Mouse (Mus musculus): ENCODE results near the gene Nudt8. TPM values are rescaled to one million over a fixed set of nuclear protein-coding genes. Genes with fewer than 3 reads are reported as not detected.
A peak's percentile ranks its signal among the peaks of the same experiment; 100 is the strongest.

Gene Nudt8
- polyA plus RNA-seq, 1 experiment, result 19.7 TPM

DNA sequence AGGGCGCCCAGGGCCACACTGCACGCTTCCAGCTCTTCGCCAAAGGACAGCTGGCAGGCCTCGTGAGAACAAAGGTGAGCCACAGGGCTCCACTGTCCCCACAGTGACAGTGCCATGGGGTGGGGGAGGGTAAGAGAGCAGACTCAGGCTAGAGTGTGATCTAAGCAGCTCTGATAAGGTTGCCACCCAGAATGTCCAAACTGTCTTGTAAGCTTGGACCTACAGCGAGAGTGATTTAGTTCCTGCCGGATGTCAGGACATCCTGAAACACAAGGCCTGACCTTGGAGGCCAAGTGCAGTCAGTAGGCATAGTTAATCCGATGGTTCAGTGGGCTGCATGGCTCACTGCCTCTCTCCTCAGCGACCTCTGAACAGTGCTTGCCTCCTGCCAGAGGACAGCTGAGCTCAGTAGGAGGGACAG, 15.1 kb upstream of the Nudt8 start:
- TF ChIP-seq POLR2A (IDR thresholded peaks at IDR 0.05; ENCODE audit: low read depth, low read length) (no peak), CTCF (IDR thresholded peaks at IDR 0.05; ENCODE audit: borderline replicate concordance, insufficient read depth, low read length) (no peak)
- H3K27ac ChIP-seq (ENCODE audit: insufficient read depth, low read length), result no peak overlapping the region

DNA sequence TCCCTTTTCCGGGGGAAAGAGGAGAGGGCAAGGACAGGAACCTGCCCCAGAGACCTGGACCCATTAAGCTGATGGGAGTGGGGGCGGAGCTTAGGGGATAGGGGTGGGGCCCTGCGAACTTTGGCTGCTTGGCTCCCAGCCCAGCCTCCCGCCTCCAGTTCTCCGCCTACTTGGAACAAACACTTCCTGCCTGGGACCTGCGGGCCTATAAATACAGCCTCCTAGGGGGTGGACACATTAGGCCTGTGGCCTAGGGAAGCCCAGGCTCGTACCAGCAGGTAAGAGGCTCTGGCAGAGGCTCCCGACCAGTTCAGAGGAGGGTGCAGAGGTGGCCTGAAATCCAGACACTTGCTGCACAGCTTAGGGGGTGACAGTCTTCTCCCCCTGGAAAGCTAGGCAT, 14.0 kb upstream of the Nudt8 start, which contains the start of gene Acy3:
Acy3 (plus strand) TSS at position 237 of the 400 bp plus-strand sequence.
- H3K4me1 ChIP-seq (ENCODE audit: control insufficient read depth, insufficient read depth, low read length), result peaks cover 5% of the 10 kb centered on the region; the same call in 1 of the 2 replicates
- TF ChIP-seq POLR2A (IDR thresholded peaks at IDR 0.05; ENCODE audit: low read depth, low read length) (peak; percentile 75), CTCF (IDR thresholded peaks at IDR 0.05; ENCODE audit: borderline replicate concordance, insufficient read depth, low read length) (no peak)
- H3K27ac ChIP-seq (ENCODE audit: insufficient read depth, low read length), result no peak within 1 kb of the TSS
- H3K4me3 ChIP-seq (ENCODE audit: insufficient read depth, low read length), result no peak within 1 kb of the TSS

More for the DNA sequence above, 15.1 kb upstream of the Nudt8 start:
- Histone ChIP-seq H3K4me3 (ENCODE audit: insufficient read depth, low read length) (no peak overlapping the region), H3K4me1 (ENCODE audit: control insufficient read depth, insufficient read depth, low read length) (peaks cover 5% of the 10 kb centered on the region; the same call in 1 of the 2 replicates)

DNA sequence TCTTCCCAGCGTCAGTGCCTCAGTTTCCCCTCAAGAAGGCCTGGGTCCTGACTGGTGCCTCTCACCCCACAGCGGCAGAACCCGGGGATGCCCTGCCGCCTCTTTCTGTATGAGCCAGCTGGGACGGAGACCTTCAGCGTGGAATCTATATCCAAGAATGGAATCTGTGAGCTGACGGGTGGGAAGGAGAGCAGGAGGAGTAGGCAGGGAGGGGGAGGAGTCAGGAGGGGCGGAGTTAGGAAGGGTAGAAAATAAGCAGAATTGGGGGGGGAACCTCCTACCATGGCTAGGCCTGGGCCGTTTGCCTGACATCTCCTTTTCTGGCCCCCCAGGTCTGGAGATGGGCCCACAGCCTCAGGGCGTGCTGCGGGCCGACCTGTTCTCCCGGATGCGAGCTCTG, 12.3 kb upstream of the Nudt8 start:
- TF ChIP-seq POLR2A (IDR thresholded peaks at IDR 0.05; ENCODE audit: low read depth, low read length), result no peak
- Histone ChIP-seq H3K27ac (ENCODE audit: insufficient read depth, low read length) (no peak overlapping the region), H3K4me1 (ENCODE audit: control insufficient read depth, insufficient read depth, low read length) (peaks cover 5% of the 10 kb centered on the region; the same call in 1 of the 2 replicates), H3K4me3 (ENCODE audit: insufficient read depth, low read length) (no peak overlapping the region)

DNA sequence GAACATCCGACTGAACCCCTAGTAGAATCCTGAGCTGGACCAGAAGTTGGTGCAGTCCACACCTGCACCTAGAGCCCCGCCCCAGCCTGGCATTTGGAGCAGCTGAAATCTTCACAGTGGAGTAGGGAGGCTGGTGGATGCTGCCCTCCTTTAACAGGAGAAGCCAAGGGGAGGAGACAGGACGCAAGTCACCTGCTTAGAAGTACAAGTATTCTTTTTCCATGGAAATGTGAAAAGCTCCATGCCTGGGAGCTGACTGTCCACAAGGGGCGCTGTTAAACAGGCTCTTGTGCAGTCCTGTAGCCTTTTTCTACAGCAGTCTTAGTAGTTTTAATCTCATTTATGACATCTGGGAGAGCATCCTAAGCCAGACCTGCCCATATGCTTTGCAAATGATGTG, 11.6 kb upstream of the Nudt8 start:
- TF ChIP-seq CTCF (IDR thresholded peaks at IDR 0.05; ENCODE audit: borderline replicate concordance, insufficient read depth, low read length) (no peak), POLR2A (IDR thresholded peaks at IDR 0.05; ENCODE audit: low read depth, low read length) (no peak)
- H3K4me3 ChIP-seq (ENCODE audit: insufficient read depth, low read length), result no peak overlapping the region
- H3K27ac ChIP-seq (ENCODE audit: insufficient read depth, low read length), result no peak overlapping the region
- peaks cover 5% of the 10 kb centered on the region; the same call in 1 of the 2 replicates for H3K4me1 ChIP-seq (ENCODE audit: control insufficient read depth, insufficient read depth, low read length)

DNA sequence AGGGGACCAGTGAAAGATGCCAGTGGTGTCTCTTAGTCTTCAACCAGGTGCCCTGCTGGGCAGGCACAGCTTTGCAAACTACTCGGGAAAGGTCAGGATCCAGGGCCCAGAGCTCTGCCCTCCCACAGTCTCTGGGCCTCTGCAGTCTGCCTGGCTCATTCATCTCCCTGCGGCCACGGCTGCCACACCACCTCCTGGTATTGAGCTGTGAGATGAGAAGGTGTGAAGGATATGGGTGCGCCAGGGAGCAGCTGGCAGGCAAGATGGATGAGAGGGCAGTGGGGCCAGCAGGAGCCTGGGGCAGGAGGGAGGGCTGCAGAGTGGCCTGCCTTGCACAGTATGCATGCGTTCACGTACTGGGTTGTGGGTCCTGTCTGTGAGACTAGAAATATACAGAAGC, 9.6 kb upstream of the Nudt8 start:
- peaks cover 5% of the 10 kb centered on the region; the same call in 1 of the 2 replicates for H3K4me1 ChIP-seq (ENCODE audit: control insufficient read depth, insufficient read depth, low read length)
- no peak overlapping the region for H3K4me3 ChIP-seq (ENCODE audit: insufficient read depth, low read length)
- TF ChIP-seq CTCF (IDR thresholded peaks at IDR 0.05; ENCODE audit: borderline replicate concordance, insufficient read depth, low read length) (no peak), POLR2A (IDR thresholded peaks at IDR 0.05; ENCODE audit: low read depth, low read length) (no peak)
- H3K27ac ChIP-seq (ENCODE audit: insufficient read depth, low read length), result no peak overlapping the region

DNA sequence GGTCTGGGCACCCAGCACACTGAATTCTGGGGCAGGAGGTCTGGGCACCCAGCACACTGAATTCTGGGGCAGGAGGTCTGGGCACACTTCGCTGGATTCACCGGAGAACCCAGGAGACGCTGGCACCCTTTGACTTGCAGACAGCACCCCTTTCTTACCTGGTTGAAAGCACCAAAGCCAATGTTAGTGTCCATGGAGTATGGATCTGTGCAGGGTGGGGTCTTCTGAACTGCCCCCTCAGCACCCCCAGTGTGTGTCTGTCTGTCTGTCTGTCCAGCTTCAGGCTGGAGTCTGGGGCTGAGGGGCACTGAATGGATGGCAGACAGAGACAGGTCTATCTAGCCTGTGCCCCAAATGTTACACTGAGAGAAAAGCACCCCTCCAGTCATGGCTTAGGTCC, 8.8 kb upstream of the Nudt8 start:
- Histone ChIP-seq H3K4me1 (ENCODE audit: control insufficient read depth, insufficient read depth, low read length) (peaks cover 3% of the 10 kb centered on the region; the same call in 1 of the 2 replicates), H3K27ac (ENCODE audit: insufficient read depth, low read length) (no peak overlapping the region), H3K4me3 (ENCODE audit: insufficient read depth, low read length) (no peak overlapping the region)
- TF ChIP-seq POLR2A (IDR thresholded peaks at IDR 0.05; ENCODE audit: low read depth, low read length) (no peak), CTCF (IDR thresholded peaks at IDR 0.05; ENCODE audit: borderline replicate concordance, insufficient read depth, low read length) (no peak)

DNA sequence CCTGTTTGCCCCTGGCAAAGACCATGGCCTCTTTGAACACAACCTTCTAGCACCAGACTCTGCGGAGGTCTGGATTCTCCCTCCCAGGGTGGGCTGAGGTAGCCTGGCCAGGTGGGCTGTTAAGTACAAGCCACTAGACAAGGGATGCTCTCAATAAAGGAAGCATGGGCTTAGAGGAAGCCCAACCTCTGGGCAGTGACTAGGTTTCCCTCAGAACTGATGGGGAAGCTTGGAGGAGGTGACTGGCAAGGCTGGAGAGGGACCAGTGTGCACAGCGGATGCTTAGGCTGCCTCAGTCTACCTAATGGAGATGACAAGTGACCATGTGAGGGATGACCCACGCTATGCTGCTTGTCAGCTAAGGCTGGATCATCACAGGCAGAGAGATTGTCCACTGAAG, 8.4 kb upstream of the Nudt8 start:
- H3K4me3 ChIP-seq (ENCODE audit: insufficient read depth, low read length), result no peak overlapping the region
- TF ChIP-seq POLR2A (IDR thresholded peaks at IDR 0.05; ENCODE audit: low read depth, low read length) (no peak), CTCF (IDR thresholded peaks at IDR 0.05; ENCODE audit: borderline replicate concordance, insufficient read depth, low read length) (no peak)

DNA sequence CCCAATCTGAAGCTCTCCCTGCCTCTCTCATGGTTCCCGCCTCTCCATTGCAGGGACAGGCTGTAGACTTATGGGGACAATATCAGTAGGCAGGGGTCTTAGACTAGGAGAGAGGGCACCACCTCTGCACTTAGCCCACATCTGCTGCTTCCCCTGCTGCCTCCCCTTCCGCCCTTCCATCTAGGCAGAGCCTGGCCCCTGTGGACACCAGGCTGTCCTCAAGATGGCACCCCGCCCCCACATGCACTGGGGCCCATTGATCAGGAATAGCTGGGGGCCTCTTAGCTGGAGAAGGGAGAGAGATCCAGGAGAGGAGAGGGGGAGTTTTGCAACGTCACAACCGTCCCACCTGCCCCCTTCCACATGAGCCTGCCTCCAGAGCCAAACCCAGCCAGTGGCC, 8.0 kb upstream of the Nudt8 start, which contains the start of gene Tbx10:
Tbx10 (plus strand) TSS at position 337 of the 400 bp plus-strand sequence.
- no peaks in the 10 kb centered on the region for H3K4me1 ChIP-seq (ENCODE audit: control insufficient read depth, insufficient read depth, low read length)
- H3K27ac ChIP-seq (ENCODE audit: insufficient read depth, low read length), result no peak within 1 kb of the TSS
- no peak for TF ChIP-seq POLR2A (IDR thresholded peaks at IDR 0.05; ENCODE audit: low read depth, low read length)
- TF ChIP-seq CTCF (IDR thresholded peaks at IDR 0.05; ENCODE audit: borderline replicate concordance, insufficient read depth, low read length), result no peak
- no peak within 1 kb of the TSS for H3K4me3 ChIP-seq (ENCODE audit: insufficient read depth, low read length)

More for the DNA sequence above, 8.4 kb upstream of the Nudt8 start:
- H3K27ac ChIP-seq (ENCODE audit: insufficient read depth, low read length), result no peak overlapping the region
- H3K4me1 ChIP-seq (ENCODE audit: control insufficient read depth, insufficient read depth, low read length), result no peaks in the 10 kb centered on the region

DNA sequence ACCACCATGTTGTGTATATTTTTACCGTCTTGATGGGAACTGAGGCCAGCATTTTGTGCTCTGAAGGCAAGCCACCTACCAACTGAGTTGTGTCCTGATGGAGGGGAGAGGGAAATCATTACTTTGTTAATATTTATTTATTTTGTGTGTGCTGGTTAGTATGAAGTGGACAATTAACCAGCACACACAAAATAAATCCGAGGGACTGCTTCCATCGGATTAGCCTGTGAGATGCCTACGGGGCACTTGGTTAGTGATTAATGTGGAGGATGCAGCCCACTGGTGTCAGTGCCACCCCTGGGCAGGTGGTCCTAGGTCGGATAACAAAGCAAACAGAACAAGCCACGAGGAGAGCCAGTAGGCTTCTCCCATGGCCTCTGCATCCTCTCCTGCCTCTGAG, 5.4 kb upstream of the Nudt8 start:
- Histone ChIP-seq H3K4me1 (ENCODE audit: control insufficient read depth, insufficient read depth, low read length) (no peaks in the 10 kb centered on the region), H3K4me3 (ENCODE audit: insufficient read depth, low read length) (no peak overlapping the region), H3K27ac (ENCODE audit: insufficient read depth, low read length) (no peak overlapping the region)
- TF ChIP-seq POLR2A (IDR thresholded peaks at IDR 0.05; ENCODE audit: low read depth, low read length), result no peak
- no peak for TF ChIP-seq CTCF (IDR thresholded peaks at IDR 0.05; ENCODE audit: borderline replicate concordance, insufficient read depth, low read length)

DNA sequence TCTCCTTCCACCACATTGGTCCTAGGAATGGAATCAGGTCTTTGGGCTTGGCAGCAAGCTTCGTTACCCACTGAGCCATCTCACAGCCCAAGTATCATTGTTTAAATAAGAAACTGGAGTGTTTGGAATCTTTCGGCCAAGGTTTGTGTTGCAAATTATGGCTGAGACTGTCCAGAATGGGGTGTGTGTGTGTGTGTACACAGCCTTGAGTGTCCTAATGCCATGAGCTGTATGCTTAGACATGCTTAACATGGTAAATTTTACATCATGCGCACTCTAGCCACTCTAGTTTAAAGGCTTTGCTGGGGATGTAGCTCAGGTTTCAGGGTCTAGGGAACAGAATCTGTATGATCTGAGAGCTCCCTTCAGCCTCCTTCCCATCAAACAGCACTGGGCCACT, 4.9 kb upstream of the Nudt8 start:
- Histone ChIP-seq H3K4me3 (ENCODE audit: insufficient read depth, low read length) (no peak overlapping the region), H3K27ac (ENCODE audit: insufficient read depth, low read length) (no peak overlapping the region)
- TF ChIP-seq CTCF (IDR thresholded peaks at IDR 0.05; ENCODE audit: borderline replicate concordance, insufficient read depth, low read length) (no peak), POLR2A (IDR thresholded peaks at IDR 0.05; ENCODE audit: low read depth, low read length) (no peak)

DNA sequence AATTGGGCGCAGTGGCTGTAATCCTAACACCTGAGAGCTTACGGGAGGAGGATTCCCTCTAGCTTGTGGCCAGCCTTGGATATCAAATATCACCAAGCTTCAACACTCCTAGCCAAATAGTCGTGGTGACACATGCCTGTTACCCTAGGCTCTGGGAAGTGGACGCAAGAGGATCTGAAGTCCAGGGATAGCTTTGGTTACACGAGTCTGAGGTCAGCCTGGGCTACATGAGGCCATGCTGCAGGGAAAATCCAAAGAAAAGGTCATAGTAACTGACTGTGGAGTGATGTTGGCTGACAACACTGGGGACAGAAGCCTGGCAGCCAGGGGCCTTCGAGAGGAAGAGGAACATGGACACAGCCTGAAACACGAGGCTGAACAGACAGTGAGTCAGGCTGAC, 4.3 kb upstream of the Nudt8 start:
- H3K4me1 ChIP-seq (ENCODE audit: control insufficient read depth, insufficient read depth, low read length), result no peaks in the 10 kb centered on the region
- no peak overlapping the region for H3K4me3 ChIP-seq (ENCODE audit: insufficient read depth, low read length)
- TF ChIP-seq CTCF (IDR thresholded peaks at IDR 0.05; ENCODE audit: borderline replicate concordance, insufficient read depth, low read length) (no peak), POLR2A (IDR thresholded peaks at IDR 0.05; ENCODE audit: low read depth, low read length) (no peak)
- H3K27ac ChIP-seq (ENCODE audit: insufficient read depth, low read length), result no peak overlapping the region

More for the DNA sequence above, 4.9 kb upstream of the Nudt8 start:
- no peaks in the 10 kb centered on the region for H3K4me1 ChIP-seq (ENCODE audit: control insufficient read depth, insufficient read depth, low read length)
